Mouse (Mus musculus) CH12.LX (cell line): ENCODE data around the gene C8a. TPM values are rescaled to one million over a fixed set of nuclear protein-coding genes. Genes with fewer than 3 reads are reported as not detected.

ENCODE experiments used
- DNase-seq: peaks from one replicate; pipeline ENCODE4 v3.0.0-alpha.2; 2013; ENCODE audit errors: extremely low read depth
- H3K27ac ChIP-seq: 2 replicates; pipeline ENCODE4 v1.5.1; 2012; ENCODE audit warnings: low read depth, mild to moderate bottlenecking, control low read depth, moderate library complexity; ENCODE audit not compliant: insufficient read depth
- H3K27me3 ChIP-seq: replicated peaks from 2 replicates; pipeline ENCODE3; 2012; ENCODE audit warnings: inconsistent platforms
- H3K36me3 ChIP-seq, 2 experiments: replicated peaks in 1 of 2; 2 replicates each; pipeline versions ENCODE3 to v1.6.1; 2012; ENCODE audit warnings: inconsistent platforms in 1 of 2, low read length in 1 of 2, mild to moderate bottlenecking in 1 of 2, mixed read lengths in 1 of 2, moderate library complexity in 1 of 2; ENCODE audit not compliant: control insufficient read depth in 1 of 2, insufficient read depth in 1 of 2
- H3K4me1 ChIP-seq, 2 experiments: 2 replicates each; pipeline ENCODE4 v1.6.1; 2012; ENCODE audit warnings: inconsistent platforms in 1 of 2, moderate library complexity in 1 of 2; ENCODE audit not compliant: insufficient read depth in 2 of 2, control insufficient read depth in 1 of 2
- H3K4me2 ChIP-seq: 2 replicates; pipeline ENCODE4 v1.6.1; 2012; ENCODE audit warnings: low read depth, mild to moderate bottlenecking, control low read depth; ENCODE audit not compliant: poor library complexity, insufficient read depth, severe bottlenecking
- H3K4me3 ChIP-seq, 3 experiments: fragments of 150-350 bp in 1 of 3; sonication (generic) in 1 of 3; replicated peaks in 1 of 3; 2 replicates each; pipeline versions ENCODE3 to v1.5.1; 2011 to 2012; ENCODE audit warnings: low read depth in 2 of 3, low read length in 2 of 3, mild to moderate bottlenecking in 2 of 3, moderate library complexity in 2 of 3, control low read depth in 1 of 3, improper control_type of control experiment in 1 of 3, inconsistent platforms in 1 of 3, mixed read lengths in 1 of 3; ENCODE audit not compliant: poor library complexity in 1 of 3
- H3K79me2 ChIP-seq: replicated peaks from 2 replicates; pipeline ENCODE4 v1.6.1; 2012; ENCODE audit warnings: mild to moderate bottlenecking, moderate library complexity; ENCODE audit not compliant: control insufficient read depth, poor library complexity, insufficient read depth, severe bottlenecking; ENCODE audit errors: extremely low read depth
- H3K9ac ChIP-seq: 2 replicates; pipeline ENCODE4 v1.6.1; 2012; ENCODE audit warnings: low read depth, mild to moderate bottlenecking, control low read depth, moderate library complexity; ENCODE audit not compliant: insufficient read depth
- H3K9me3 ChIP-seq: replicated peaks from 2 replicates; pipeline ENCODE3; 2012; ENCODE audit warnings: low read length, inconsistent platforms, mixed read lengths
- CHD2 ChIP-seq: IDR thresholded peaks from 2 replicates; pipeline ENCODE4 v1.6.1; 2011; ENCODE audit warnings: low read length, improper control_type of control experiment
- CTCF ChIP-seq, 2 experiments: IDR thresholded peaks in 1 of 2; conservative IDR thresholded peaks in 1 of 2; 2 replicates each; pipeline ENCODE4 v1.5.1; 2011 to 2012; ENCODE audit warnings: low read depth in 2 of 2, low read length in 2 of 2, improper control_type of control experiment in 1 of 2, inconsistent platforms in 1 of 2, mild to moderate bottlenecking in 1 of 2, moderate library complexity in 1 of 2
- E2F4 ChIP-seq: IDR thresholded peaks from 2 replicates; pipeline ENCODE4 v1.6.1; 2011; ENCODE audit warnings: low read depth, low read length, improper control_type of control experiment; ENCODE audit not compliant: insufficient replicate concordance
- EP300 ChIP-seq: IDR thresholded peaks from 2 replicates; pipeline ENCODE4 v1.6.1; 2011; ENCODE audit warnings: low read length, improper control_type of control experiment
- GABPA ChIP-seq: IDR thresholded peaks from 2 replicates; pipeline ENCODE4 v1.6.1; 2012; ENCODE audit warnings: low read depth, low read length, improper control_type of control experiment, inconsistent platforms; ENCODE audit not compliant: insufficient replicate concordance
- HCFC1 ChIP-seq: IDR thresholded peaks from 2 replicates; pipeline ENCODE4 v1.6.1; 2012; ENCODE audit warnings: low read depth, mild to moderate bottlenecking, inconsistent platforms, low read length, improper control_type of control experiment
- KAT2A ChIP-seq: IDR thresholded peaks from 2 replicates; pipeline ENCODE4 v1.6.1; 2012; ENCODE audit warnings: low read length, improper control_type of control experiment, inconsistent platforms; ENCODE audit not compliant: insufficient replicate concordance
- MAFK ChIP-seq: IDR thresholded peaks from 2 replicates; pipeline ENCODE4 v1.6.1; 2011; ENCODE audit warnings: low read length, improper control_type of control experiment; ENCODE audit not compliant: insufficient replicate concordance
- MAZ ChIP-seq: IDR thresholded peaks from 2 replicates; pipeline ENCODE4 v1.6.1; 2012; ENCODE audit warnings: low read depth, mild to moderate bottlenecking, inconsistent platforms, low read length, improper control_type of control experiment, moderate library complexity
- MEF2A ChIP-seq: IDR thresholded peaks from 2 replicates; pipeline ENCODE4 v1.6.1; 2014; ENCODE audit warnings: low read depth, mild to moderate bottlenecking, inconsistent platforms, low read length, improper control_type of control experiment, borderline replicate concordance
- MXI1 ChIP-seq: IDR thresholded peaks from 2 replicates; pipeline ENCODE4 v1.6.1; 2011; ENCODE audit warnings: mild to moderate bottlenecking, low read depth, low read length, improper control_type of control experiment
- NRF1 ChIP-seq: IDR thresholded peaks from 2 replicates; pipeline ENCODE4 v1.6.1; 2014; ENCODE audit warnings: low read depth, mild to moderate bottlenecking, inconsistent platforms, low read length, improper control_type of control experiment, moderate library complexity
- POLR2A ChIP-seq: IDR thresholded peaks from 2 replicates; pipeline ENCODE4 v1.6.1; 2011; ENCODE audit warnings: low read depth, mild to moderate bottlenecking, improper control_type of control experiment, low read length
- POLR2AphosphoS2 ChIP-seq: IDR thresholded peaks from 2 replicates; pipeline ENCODE4 v1.6.1; 2011; ENCODE audit warnings: low read depth, low read length, improper control_type of control experiment
- RAD21 ChIP-seq: IDR thresholded peaks from 2 replicates; pipeline ENCODE4 v1.6.1; 2011; ENCODE audit warnings: low read depth, mild to moderate bottlenecking, low read length, improper control_type of control experiment, moderate library complexity
- RCOR1 ChIP-seq: conservative IDR thresholded peaks from 2 replicates; pipeline ENCODE4 v1.6.1; 2012; ENCODE audit warnings: low read depth, mild to moderate bottlenecking, inconsistent platforms, low read length, improper control_type of control experiment
- SIN3A ChIP-seq: IDR thresholded peaks from 2 replicates; pipeline ENCODE4 v1.6.1; 2012; ENCODE audit warnings: low read length, improper control_type of control experiment, inconsistent platforms
- SMC3 ChIP-seq: IDR thresholded peaks from 2 replicates; pipeline ENCODE4 v1.6.1; 2011; ENCODE audit warnings: low read depth, low read length, improper control_type of control experiment
- TCF12 ChIP-seq: IDR thresholded peaks from 2 replicates; pipeline ENCODE4 v1.6.1; 2014; ENCODE audit warnings: low read depth, mild to moderate bottlenecking, inconsistent platforms, low read length, improper control_type of control experiment
- UBTF ChIP-seq: IDR thresholded peaks from 2 replicates; pipeline ENCODE4 v1.6.1; 2012; ENCODE audit warnings: low read depth, mild to moderate bottlenecking, inconsistent platforms, low read length, improper control_type of control experiment, moderate library complexity
- USF1 ChIP-seq: IDR thresholded peaks from 2 replicates; pipeline ENCODE4 v1.6.1; 2014; ENCODE audit warnings: low read depth, mild to moderate bottlenecking, inconsistent platforms, low read length, improper control_type of control experiment
- USF2 ChIP-seq: conservative IDR thresholded peaks from 2 replicates; pipeline ENCODE4 v1.6.1; 2011; ENCODE audit warnings: low read depth, low read length, improper control_type of control experiment
- ZKSCAN1 ChIP-seq: IDR thresholded peaks from 2 replicates; pipeline ENCODE4 v1.6.1; 2012; ENCODE audit warnings: low read depth, inconsistent platforms, low read length, improper control_type of control experiment, borderline replicate concordance
- ZMIZ1 ChIP-seq: IDR thresholded peaks from 2 replicates; pipeline ENCODE4 v1.6.1; 2012; ENCODE audit warnings: low read depth, mild to moderate bottlenecking, inconsistent platforms, low read length, improper control_type of control experiment
- ZNF384 ChIP-seq: IDR thresholded peaks from 2 replicates; pipeline ENCODE4 v1.6.1; 2012; ENCODE audit warnings: low read depth, low read length, improper control_type of control experiment, inconsistent platforms
- dilution Hi-C: fragments of 300-500 bp; cut with MboI; formaldehyde crosslinking; loops from 2 replicates; pipeline ENCODE4 v1.14.3; 2020; ENCODE audit warnings: low sequenced_read_pairs; ENCODE audit not compliant: extremely low pct_unique_long_range_greater_than_20kb, extremely low pct_ligation_motif_present
- in situ Hi-C: fragments of 300-500 bp; cut with MboI; formaldehyde crosslinking; loops from 3 replicates; pipeline ENCODE4 v1.14.3; 2019; ENCODE audit warnings: low sequenced_read_pairs, low pct_ligation_motif_present, low pct_unique_long_range_greater_than_20kb, mixed read lengths
- polyA plus RNA-seq: library from polyadenylated mRNA; unstranded; fragments of >175 nt; gene quantifications from 2 replicates; pipeline ENCODE4 v1.2.1, GENCODE M21; 2012; ENCODE audit warnings: low read depth; ENCODE audit not compliant: insufficient read length
- total RNA-seq, 2 experiments: library from RNA; depleted of rRNA; stranded (reverse); fragments of 300-350 nt in 1 of 2; fragments of >200 nt in 1 of 2; gene quantifications; 2 replicates each; pipeline ENCODE4 v1.2.3; 2012 to 2014

The C8a gene
- total and polyA plus RNA-seq, 3 experiments, result 0.21 to 0.76 (median 0.40) TPM

GRCm38 (mm10) chr4:104801625-104802024, 74.6 kb downstream of the C8a start:
- no peak for TF ChIP-seq GABPA
- TF ChIP-seq RAD21, result no peak
- TF ChIP-seq ZNF384, result no peak
- no peak for TF ChIP-seq CHD2
- TF ChIP-seq UBTF, result no peak
- no peak for TF ChIP-seq MXI1
- no peak for TF ChIP-seq SIN3A
- TF ChIP-seq TCF12, result no peak
- TF ChIP-seq RCOR1, result no peak
- TF ChIP-seq, all 38 proteins: peak for 0
- Histone ChIP-seq H3K27me3 (no peaks in the 10 kb centered on the region), H3K36me3 (no peaks in the 10 kb centered on the region), H3K4me1 (peaks cover 0 to 14% of the 10 kb centered on the region in 2 experiments; a peak in 2 of 4 replicates), H3K79me2 (no peaks in the 10 kb centered on the region), H3K27ac (no peak overlapping the region), H3K9me3 (peaks cover 19% of the 10 kb centered on the region), H3K9ac (no peak overlapping the region), H3K4me2 (no peak overlapping the region), H3K4me3 (no peak overlapping the region)
- dilution Hi-C loops, result no loop called here
- in situ Hi-C loops, result no loop called here
- no peak for DNase-seq

- dilution Hi-C loops, result no loop called here
- in situ Hi-C loops, result no loop called here
Observed at GRCm38 (mm10) chr4:104798951-104799350, 77.2 kb downstream of the C8a start.

GRCm38 (mm10) chr4:104792111-104792510, 84.1 kb downstream of the C8a start:
- in situ Hi-C loops, result no loop called here
- no peaks in the 10 kb centered on the region for H3K36me3 ChIP-seq
- H3K27me3 ChIP-seq, result no peaks in the 10 kb centered on the region
- no peak overlapping the region for H3K9ac ChIP-seq
- no peak overlapping the region for H3K4me2 ChIP-seq
- peaks cover 43% of the 10 kb centered on the region for H3K9me3 ChIP-seq
- no peak overlapping the region for H3K27ac ChIP-seq
- dilution Hi-C loops, result no loop called here
- H3K79me2 ChIP-seq, result no peaks in the 10 kb centered on the region
- TF ChIP-seq SMC3 (no peak), SIN3A (no peak), EP300 (no peak), HCFC1 (no peak), ZMIZ1 (no peak), GABPA (no peak), TCF12 (no peak), E2F4 (no peak), MEF2A (no peak), ZKSCAN1 (no peak), USF2 (no peak), POLR2AphosphoS2 (no peak), KAT2A (no peak)
- H3K4me1 ChIP-seq, result peaks cover 0 to 24% of the 10 kb centered on the region in 2 experiments; a peak in 1 of 4 replicates
- DNase-seq, result no peak
- no peak overlapping the region for H3K4me3 ChIP-seq

More at GRCm38 (mm10) chr4:104798951-104799350, 77.2 kb downstream of the C8a start:
- Histone ChIP-seq H3K79me2 (no peaks in the 10 kb centered on the region), H3K4me1 (peaks cover 0 to 14% of the 10 kb centered on the region in 2 experiments; a peak in 2 of 4 replicates)
- TF ChIP-seq POLR2A (no peak), MAFK (no peak), USF1 (no peak), USF2 (no peak), ZNF384 (no peak), HCFC1 (no peak), TCF12 (no peak), POLR2AphosphoS2 (no peak), NRF1 (no peak), KAT2A (no peak), E2F4 (no peak), CHD2 (no peak), CTCF (conservative IDR thresholded peaks at IDR 0.05 in 1 of 2, IDR thresholded peaks at IDR 0.05 in 1 of 2; ENCODE audit: low read depth in 2 of 2, low read length in 2 of 2) (no peak), MAZ (no peak)
- TF ChIP-seq, all 38 proteins: peak for 0
- no peaks in the 10 kb centered on the region for H3K27me3 ChIP-seq
- H3K9me3 ChIP-seq, result peaks cover 28% of the 10 kb centered on the region
- no peaks in the 10 kb centered on the region for H3K36me3 ChIP-seq
- H3K27ac ChIP-seq, result no peak overlapping the region
- DNase-seq, result no peak
- no peak overlapping the region for H3K9ac ChIP-seq
- H3K4me2 ChIP-seq, result no peak overlapping the region
- H3K4me3 ChIP-seq, result no peak overlapping the region
